In genomic region chr11:109751636-109752603, GRCm38 (mm10) we compare ENCODE assay signal across 16 mouse cellular contexts. TPM values are rescaled to one million over a fixed set of nuclear protein-coding genes. Genes with fewer than 3 reads are reported as not detected.
DNase-seq lines count a peak whose midpoint lies in the region; ATAC-seq and TF ChIP-seq lines count a peak whose summit lies in the region.
"Had no signal": no experiment of that assay in that cellular context is flagged by ENCODE, and none has a peak within 500 bp of the region (broad histone marks: within the 10 kb centered on the region; RNA-seq: fewer than 3 reads in every experiment).

No protein-coding gene starts in this region.

- H3K4me3 ChIP-seq in kidney, embryonic 15.5 days (replicated peaks) = no peak overlapping the region
- H3K4me3 ChIP-seq in kidney, adult 2 months (ENCODE audit: insufficient read depth, low read depth, low read length) = no peak overlapping the region
- H3K4me3 ChIP-seq in midbrain, embryonic 12.5 days = no peak overlapping the region

- no peaks in the 10 kb centered on the region for H3K9me3 ChIP-seq in kidney, embryonic 15.5 days (replicated peaks)
- no peaks in the 10 kb centered on the region for H3K9me3 ChIP-seq in midbrain, embryonic 12.5 days

- 28% methylated on average over 12 of the region's 12 CpGs for WGBS in kidney, embryonic 15.5 days
- WGBS in kidney, adult 2 months = 50% methylated on average over 12 of the region's 12 CpGs
- WGBS in midbrain, embryonic 12.5 days = 49% methylated on average over 12 of the region's 12 CpGs

- H3K27ac ChIP-seq in kidney, embryonic 15.5 days = peak overlapping the region; percentile 66
- no peak overlapping the region for H3K27ac ChIP-seq in kidney, adult 2 months (ENCODE audit: insufficient read depth, low read depth, low read length)
- no peak overlapping the region for H3K27ac ChIP-seq in midbrain, embryonic 12.5 days (replicated peaks)

- DNase-seq in embryo, embryonic 10.5 days (ENCODE audit: low spot score) = peak; percentile 27
- DNase-seq in embryo, embryonic 9.5 days (ENCODE audit: extremely low spot score) = no peak
- no peak for DNase-seq in kidney, adult 2 months
- peak; percentile 8 for DNase-seq in ES-CJ7 (ENCODE audit: low read depth, low spot score)
- DNase-seq in adrenal gland, postnatal 36 days = no peak
- DNase-seq in cerebellum, postnatal 25 days = no peak
- DNase-seq: cerebellum, adult 11-12 months; gastrocnemius, postnatal 10 days; heart, postnatal 14 days; kidney, postnatal 36 days; liver; lung, embryonic 14.5 days had no signal

- H3K4me2 ChIP-seq in kidney, embryonic 15.5 days = peak overlapping the region; percentile 25; the same call in 1 of the 2 replicates
- H3K4me2 ChIP-seq in midbrain, embryonic 12.5 days (replicated peaks) = 0 out of 2 replicates have a peak overlapping the region, but pooled peaks have one; percentile 19
- H3K4me2 ChIP-seq: lung, embryonic 14.5 days had no signal

- no peak for TF ChIP-seq CTCF in kidney, adult 2 months (conservative IDR thresholded peaks at IDR 0.05; ENCODE audit: insufficient read depth, insufficient read length, low read depth, low read length)

- TF ChIP-seq POLR2A in kidney, adult 2 months (IDR thresholded peaks at IDR 0.05; ENCODE audit: low read depth, low read length) = no peak

- no peak for ATAC-seq in kidney, embryonic 15.5 days (replicated peaks; ENCODE audit: low FRiP score)
- ATAC-seq in midbrain, embryonic 12.5 days (ENCODE audit: low FRiP score, low read depth) = no peak
- ATAC-seq: forebrain, embryonic 16.5 days; inflammation-experienced regulatory T-cells, adult 6 months had no signal

- H3K27me3 ChIP-seq in kidney, embryonic 15.5 days = no peaks in the 10 kb centered on the region
- H3K27me3 ChIP-seq in kidney, adult 2 months (replicated peaks; ENCODE audit: control insufficient read depth, insufficient read depth, low read length) = no peaks in the 10 kb centered on the region
- no peaks in the 10 kb centered on the region for H3K27me3 ChIP-seq in midbrain, embryonic 12.5 days

- no peaks in the 10 kb centered on the region for H3K36me3 ChIP-seq in kidney, embryonic 15.5 days
- H3K36me3 ChIP-seq in kidney, adult 2 months (ENCODE audit: control insufficient read depth, insufficient read depth, low read length) = no peaks in the 10 kb centered on the region
- H3K36me3 ChIP-seq in midbrain, embryonic 12.5 days = no peaks in the 10 kb centered on the region

- peaks cover 19% of the 10 kb centered on the region for H3K4me1 ChIP-seq in kidney, embryonic 15.5 days
- H3K4me1 ChIP-seq in kidney, adult 2 months (ENCODE audit: control insufficient read depth, insufficient read depth, low read length) = no peaks in the 10 kb centered on the region
- H3K4me1 ChIP-seq in midbrain, embryonic 12.5 days = peaks cover 10% of the 10 kb centered on the region

- no peak overlapping the region for H3K9ac ChIP-seq in kidney, embryonic 15.5 days
- no peak overlapping the region for H3K9ac ChIP-seq in midbrain, embryonic 12.5 days (replicated peaks)
- H3K9ac ChIP-seq: lung, embryonic 14.5 days had no signal

RNA-seq across cellular contexts. Expression of gene Fam20a, which starts 29.8 kb away (rescaled TPM):
- 2.3 and 2.5 TPM in 2 replicates for polyA plus RNA-seq in kidney, embryonic 15.5 days (2015; fragmentation: Nextera tagmentation; extraction: Ambion mirVana)
- polyA plus RNA-seq in kidney, adult 2 months (2012; rRNA removed) = 7.5 and 7.6 TPM in 2 replicates
- 2.4 and 2.5 TPM in 2 replicates for polyA plus RNA-seq in midbrain, embryonic 12.5 days (2016; fragmentation: Nextera tagmentation; extraction: Ambion mirVana)
- total RNA-seq in adrenal gland, postnatal 36 days (2021) = 1 to 10 TPM; 2.2 to 4.1 TPM

Comparison
In these comparisons a context has a peak if more than half of its experiments do, and no peak if none do; other contexts are left out.
1. DNase-seq: peak in embryo, embryonic 10.5 days (single experiment) and ES-CJ7 (single experiment); none in embryo, embryonic 9.5 days (single experiment), kidney, adult 2 months (single experiment), adrenal gland, postnatal 36 days (0 of 2) and cerebellum, postnatal 25 days (0 of 2).